Mouse (Mus musculus) monocyte, adult 5-6 weeks (primary cell): Measurements from ENCODE around the gene Steap2. TPM values are rescaled to one million over a fixed set of nuclear protein-coding genes. Genes with fewer than 3 reads are reported as not detected.
"Not testable (repeated sequence)": the region's sequence is repeated elsewhere in the genome, so short reads cannot be mapped to it uniquely, and the experiment has no call there.

Source experiments
- ATAC-seq: fragments of 153-309, 156-312 bp; replicated peaks from 2 replicates; pipeline ENCODE4 v1.8.0; 2017; ENCODE audit warnings: mild to moderate bottlenecking; ENCODE audit not compliant: low TSS enrichment, insufficient number of reproducible peaks, severe bottlenecking, poor library complexity, low FRiP score
- total RNA-seq: library from RNA; stranded (forward); fragments of 200-1000, 200-491, 200-594 nt; gene quantifications from 3 replicates; pipeline ENCODE4 v1.2.3, GENCODE M21; 2017

Steap2 gene
- total RNA-seq: not detected in 3 replicates

GRCm38 (mm10) chr5:5693956-5694653, at the start of gene Steap2:
Gene Steap2 (minus strand): TSS chr5:5694578.
- no peak for ATAC-seq

GRCm38 (mm10) chr5:5734445-5734844, 40.1 kb upstream of the Steap2 start:
- no peak for ATAC-seq

DNA sequence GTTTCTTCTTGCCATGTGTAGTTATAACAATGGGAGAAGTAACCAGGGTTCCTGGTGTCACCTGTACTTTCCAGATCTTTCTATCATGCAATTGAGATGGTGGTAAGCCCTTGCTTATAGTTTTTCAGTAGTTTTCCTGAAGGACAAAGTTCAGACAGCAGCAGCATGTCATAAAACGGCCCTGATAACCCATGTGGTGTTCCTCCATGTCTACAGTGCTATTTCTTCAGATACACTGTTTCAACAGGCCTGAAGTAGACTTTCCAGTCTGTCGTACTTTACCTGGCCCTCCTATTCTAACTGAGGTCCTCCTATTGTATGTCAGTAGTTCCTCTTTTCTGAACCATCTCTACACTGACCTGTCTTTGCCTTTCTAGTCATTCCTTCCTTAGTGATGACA, 38.5 kb upstream of the Steap2 start:
- no peak for ATAC-seq

GRCm38 (mm10) chr5:5732208-5732607, 37.8 kb upstream of the Steap2 start:
- ATAC-seq: no peak

DNA sequence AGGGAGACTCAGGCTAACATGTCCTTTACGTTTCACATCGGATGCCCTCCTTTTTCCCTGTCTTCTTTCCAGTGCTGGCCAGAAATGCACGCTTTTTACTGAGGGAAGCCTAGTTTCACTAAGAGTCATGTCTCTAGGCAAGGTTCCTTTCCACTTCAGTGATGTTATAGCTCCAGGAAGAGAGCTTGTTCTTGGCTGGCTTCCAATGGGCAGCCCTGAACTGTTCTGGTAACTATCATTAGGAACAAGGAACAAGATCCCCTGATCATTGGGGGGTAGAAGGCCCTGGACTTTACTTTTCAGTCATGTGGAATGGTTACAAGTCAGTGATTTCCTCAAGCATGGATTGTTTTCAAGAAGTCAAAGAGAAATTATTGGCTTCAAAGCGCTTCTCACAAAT, 35.5 kb upstream of the Steap2 start:
- ATAC-seq: no peak

GRCm38 (mm10) chr5:5722217-5722616, 27.8 kb upstream of the Steap2 start:
- ATAC-seq: no peak

DNA sequence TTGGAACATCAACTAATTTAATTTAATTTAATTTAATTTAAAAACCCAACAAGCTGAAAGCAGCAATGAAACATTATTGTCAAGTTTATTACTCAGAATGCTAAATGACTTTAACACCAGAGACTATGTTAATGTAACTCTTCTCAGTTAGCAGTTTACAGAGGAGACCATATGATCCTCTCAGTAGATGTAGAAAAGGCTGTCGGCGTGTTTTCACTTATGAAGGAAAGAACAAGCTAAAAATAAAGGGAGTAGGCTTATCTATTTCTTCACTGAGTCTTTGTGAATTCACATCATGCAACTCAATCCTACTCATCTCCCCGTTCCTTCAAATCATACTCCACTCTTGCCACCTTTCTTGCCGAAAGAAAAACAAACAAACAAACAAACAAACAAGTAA, 16.7 kb upstream of the Steap2 start:
- ATAC-seq: no peak

- no peak for ATAC-seq
Observed at GRCm38 (mm10) chr5:5707341-5708278, 13.2 kb upstream of the Steap2 start.

DNA sequence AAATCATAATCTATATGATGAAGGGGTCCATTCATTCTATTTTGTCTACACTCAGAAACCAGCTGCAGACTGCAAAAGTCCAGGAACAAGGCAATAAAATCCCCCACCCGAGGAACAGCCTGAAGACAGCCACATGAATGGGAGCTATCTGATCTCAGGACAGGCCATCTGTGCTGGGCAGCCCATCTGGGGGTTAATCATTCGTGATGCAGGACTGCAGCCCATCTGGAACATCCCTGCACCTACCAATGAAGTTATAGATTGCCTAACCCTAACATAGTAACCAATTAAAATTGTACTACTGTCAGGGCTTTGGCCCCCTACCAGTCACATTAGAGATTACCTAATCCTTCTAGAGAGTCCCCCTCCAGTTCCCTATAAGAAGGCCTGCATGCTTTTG, 10.6 kb upstream of the Steap2 start:
- no peak for ATAC-seq

- no peak for ATAC-seq
Observed at GRCm38 (mm10) chr5:5700386-5700785, 6.0 kb upstream of the Steap2 start.

- no peak for ATAC-seq
Observed at GRCm38 (mm10) chr5:5698830-5699229, 4.5 kb upstream of the Steap2 start.

DNA sequence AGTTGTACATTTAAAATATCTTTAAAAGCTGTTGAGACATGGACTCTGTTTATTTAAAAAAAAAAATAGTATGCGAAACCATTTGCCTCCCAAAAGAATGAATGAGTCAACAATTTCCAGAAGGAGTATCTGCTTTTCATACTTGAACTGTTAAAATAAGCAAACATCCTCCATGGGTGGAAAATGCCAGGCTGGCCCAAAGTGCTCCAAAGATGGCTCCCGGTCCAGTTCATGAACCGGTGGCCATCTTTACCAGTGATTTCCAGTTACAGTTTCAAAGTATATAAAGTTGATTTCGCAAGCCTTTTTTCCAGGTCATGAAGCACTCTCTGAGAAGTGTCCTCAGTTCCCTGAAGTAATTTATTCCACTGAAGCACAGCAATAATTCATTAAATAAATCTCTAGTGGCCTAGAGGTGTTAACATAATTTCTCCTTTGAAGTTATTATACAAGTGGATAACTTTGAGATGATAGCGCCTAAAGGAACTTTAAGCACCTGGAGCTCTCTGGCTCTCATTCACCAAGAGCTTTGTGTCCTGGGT, 1.1 kb upstream of the Steap2 start:
- no peak for ATAC-seq

- no peak for ATAC-seq
Observed at GRCm38 (mm10) chr5:5693541-5693955, 830 bp downstream of the Steap2 start.

DNA sequence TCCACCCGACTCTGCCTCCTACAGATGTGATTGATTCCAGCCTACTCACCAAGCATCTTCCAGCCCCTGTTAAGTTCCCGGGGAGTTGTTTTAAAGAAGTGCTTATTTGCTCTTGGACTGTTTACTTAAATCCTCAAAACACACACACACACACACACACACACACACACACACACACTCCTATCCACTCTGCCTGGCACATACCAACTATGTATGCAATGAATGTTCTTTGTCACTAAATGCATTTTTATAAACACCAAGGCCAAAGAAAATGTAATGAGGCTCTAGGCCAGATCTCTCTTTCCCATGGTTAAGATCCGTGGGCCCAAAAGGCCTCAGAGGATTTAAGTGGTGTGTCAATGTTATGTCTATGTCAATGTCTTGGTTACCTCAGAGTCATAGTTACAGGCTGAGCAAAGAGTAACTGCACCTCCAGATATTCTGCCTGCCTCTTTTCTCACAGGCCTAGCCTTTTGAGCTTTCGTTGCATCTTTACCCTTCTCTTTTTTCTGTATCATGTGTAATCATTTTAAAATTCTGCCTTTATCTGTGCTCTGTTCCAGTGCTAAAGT, 2.1 kb downstream of the Steap2 start:
- no peak for ATAC-seq

- ATAC-seq: no peak
Observed at GRCm38 (mm10) chr5:5688945-5689540, 5.3 kb downstream of the Steap2 start.

GRCm38 (mm10) chr5:5688228-5688627, 6.2 kb downstream of the Steap2 start:
- no peak for ATAC-seq

DNA sequence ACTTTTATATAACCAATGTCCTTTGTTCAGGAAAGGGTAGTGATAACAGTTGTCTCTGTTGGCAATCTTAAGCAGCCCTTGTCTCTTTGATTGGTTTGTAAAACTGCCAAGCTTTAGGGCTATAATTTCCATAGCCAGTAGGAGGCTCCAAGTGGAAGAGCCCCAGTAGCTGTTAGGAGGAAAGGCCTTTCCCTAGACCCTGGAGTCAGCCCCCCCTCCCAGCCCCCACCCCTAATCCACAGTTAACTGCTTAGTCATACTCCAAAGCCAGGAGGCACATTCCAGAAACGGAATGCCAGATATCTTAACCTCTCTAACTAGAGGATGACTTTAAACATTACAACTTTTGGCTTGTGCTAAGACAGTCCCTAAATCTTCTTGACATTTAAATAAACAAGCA, 7.4 kb downstream of the Steap2 start:
- no peak for ATAC-seq

DNA sequence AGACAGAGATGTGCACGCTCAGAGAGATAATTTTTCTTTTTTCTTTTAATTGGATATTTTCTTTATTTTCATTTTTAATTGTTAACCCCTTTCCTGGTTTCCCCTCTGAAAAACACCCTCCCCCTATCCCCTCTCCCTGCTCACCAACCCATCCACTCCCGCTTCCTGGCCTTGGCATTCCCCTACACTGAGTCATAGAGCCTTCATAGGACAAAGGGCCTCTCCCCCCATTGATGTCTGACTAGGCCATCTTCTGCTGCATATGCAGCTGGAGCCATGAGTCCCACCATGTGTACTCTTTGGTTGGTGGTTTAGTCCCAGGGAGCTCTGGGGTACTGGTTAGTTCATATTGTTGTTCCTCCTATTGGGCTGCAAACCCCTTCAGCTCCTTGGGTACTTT, 9.4 kb downstream of the Steap2 start:
- not testable (repeated sequence) for ATAC-seq

DNA sequence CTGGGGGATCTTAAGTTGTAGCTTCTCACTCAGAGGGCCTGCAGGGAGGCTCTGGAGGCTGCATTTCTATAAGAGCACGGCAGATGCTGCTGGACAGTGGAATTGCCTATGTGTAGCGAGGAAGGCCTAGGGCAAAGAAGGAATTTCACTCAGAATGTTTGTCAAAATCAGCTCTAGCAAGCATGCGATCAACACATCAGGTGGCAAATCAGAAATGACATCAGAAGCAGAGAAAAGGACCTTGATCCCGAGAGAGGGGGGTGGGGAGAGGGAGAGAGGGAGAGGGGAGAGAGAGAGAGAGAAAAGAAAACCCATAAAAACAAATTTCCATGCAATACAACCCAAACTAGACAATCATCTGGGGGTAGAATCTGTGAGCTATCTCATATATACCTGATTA, 11.1 kb downstream of the Steap2 start:
- no peak for ATAC-seq
